Mouse (Mus musculus): ENCODE measurements around the gene Emc6. TPM values are rescaled to one million over a fixed set of nuclear protein-coding genes. Genes with fewer than 3 reads are reported as not detected.

The Emc6 gene
- polyA plus RNA-seq, 1 experiment: 77.6 TPM

DNA sequence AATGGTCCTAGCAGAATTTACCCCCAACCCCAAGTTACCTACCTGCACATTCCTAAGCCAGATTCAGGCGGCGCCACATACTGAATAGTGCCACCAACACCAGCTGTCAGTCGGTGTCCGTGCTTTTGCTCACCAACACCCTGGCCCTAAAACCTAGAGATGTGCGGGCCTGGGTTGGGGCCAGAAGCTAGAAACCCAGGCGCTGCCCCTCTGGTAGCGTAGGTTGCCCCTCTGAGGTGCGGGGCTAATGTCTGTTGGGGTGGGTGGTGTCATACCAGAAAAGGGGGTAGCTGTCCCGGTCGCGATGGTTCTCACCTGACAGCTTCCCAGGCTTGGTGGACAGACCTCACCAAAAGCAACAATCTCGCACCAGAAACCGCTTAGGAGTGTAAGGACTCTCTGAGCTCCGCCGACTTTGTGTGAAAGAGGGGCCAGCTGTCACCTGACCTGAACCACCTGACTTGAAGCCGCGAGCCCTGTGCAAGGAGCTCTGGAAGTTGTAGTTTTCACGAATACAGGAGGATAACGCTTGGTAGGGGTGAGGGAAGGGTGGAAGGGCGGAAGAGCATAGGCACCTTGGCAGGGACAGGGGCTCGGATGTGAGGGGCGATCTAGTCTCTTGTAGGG lies 21.9 kb upstream of the Emc6 start, which contains the start of gene Ctns:
Ctns (minus strand) TSS at position 440 of the 627 bp plus-strand sequence.
- WGBS: under 1% methylated on average over 22 of the region's 22 CpGs
- peak within 1 kb of the TSS; percentile 85 for H3K4me3 ChIP-seq (ENCODE audit: insufficient read depth, low read depth, low read length)
- H3K27me3 ChIP-seq (replicated peaks; ENCODE audit: control insufficient read depth, insufficient read depth, low read length): no peaks in the 10 kb centered on the region
- TF ChIP-seq CTCF (conservative IDR thresholded peaks at IDR 0.05; ENCODE audit: insufficient read depth, insufficient read length, low read depth, low read length) (no peak), POLR2A (IDR thresholded peaks at IDR 0.05; ENCODE audit: low read depth, low read length) (no peak)
- DNase-seq: peak; percentile 95
- H3K4me1 ChIP-seq (ENCODE audit: control insufficient read depth, insufficient read depth, low read length): peaks cover 8% of the 10 kb centered on the region; the same call in 1 of the 2 replicates
- peak within 1 kb of the TSS; percentile 83 for H3K27ac ChIP-seq (ENCODE audit: insufficient read depth, low read depth, low read length)
- H3K36me3 ChIP-seq (ENCODE audit: control insufficient read depth, insufficient read depth, low read length): no peaks in the 10 kb centered on the region

- no peak overlapping the region for H3K27ac ChIP-seq (ENCODE audit: insufficient read depth, low read depth, low read length)
These were observed 21.4 kb upstream of the Emc6 start for GRCm38 (mm10) chr11:73198190-73198589.

GRCm38 (mm10) chr11:73194444-73194843 lies 17.6 kb upstream of the Emc6 start:
- WGBS: 73% methylated on average over 2 of the region's 2 CpGs
- Histone ChIP-seq H3K4me1 (ENCODE audit: control insufficient read depth, insufficient read depth, low read length) (no peaks in the 10 kb centered on the region), H3K4me3 (ENCODE audit: insufficient read depth, low read depth, low read length) (no peak overlapping the region), H3K27ac (ENCODE audit: insufficient read depth, low read depth, low read length) (no peak overlapping the region), H3K36me3 (ENCODE audit: control insufficient read depth, insufficient read depth, low read length) (no peaks in the 10 kb centered on the region; the same call in 1 of the 2 replicates), H3K27me3 (replicated peaks; ENCODE audit: control insufficient read depth, insufficient read depth, low read length) (no peaks in the 10 kb centered on the region)
- no peak for DNase-seq
- TF ChIP-seq POLR2A (IDR thresholded peaks at IDR 0.05; ENCODE audit: low read depth, low read length) (no peak), CTCF (conservative IDR thresholded peaks at IDR 0.05; ENCODE audit: insufficient read depth, insufficient read length, low read depth, low read length) (no peak)

More at GRCm38 (mm10) chr11:73198190-73198589, 21.4 kb upstream of the Emc6 start:
- DNase-seq: no peak
- Histone ChIP-seq H3K4me1 (ENCODE audit: control insufficient read depth, insufficient read depth, low read length) (peaks cover 8% of the 10 kb centered on the region; the same call in 1 of the 2 replicates), H3K27me3 (replicated peaks; ENCODE audit: control insufficient read depth, insufficient read depth, low read length) (no peaks in the 10 kb centered on the region), H3K36me3 (ENCODE audit: control insufficient read depth, insufficient read depth, low read length) (no peaks in the 10 kb centered on the region), H3K4me3 (ENCODE audit: insufficient read depth, low read depth, low read length) (peak overlapping the region; percentile 72)
- TF ChIP-seq CTCF (conservative IDR thresholded peaks at IDR 0.05; ENCODE audit: insufficient read depth, insufficient read length, low read depth, low read length) (no peak), POLR2A (IDR thresholded peaks at IDR 0.05; ENCODE audit: low read depth, low read length) (no peak)
- WGBS: 11% methylated on average over 1 of the region's 1 CpGs

GRCm38 (mm10) chr11:73193047-73193446 lies 16.2 kb upstream of the Emc6 start:
- DNase-seq: no peak
- no peaks in the 10 kb centered on the region; the same call in 1 of the 2 replicates for H3K36me3 ChIP-seq (ENCODE audit: control insufficient read depth, insufficient read depth, low read length)

GRCm38 (mm10) chr11:73187231-73187630 lies 10.4 kb upstream of the Emc6 start:
- no peaks in the 10 kb centered on the region for H3K27me3 ChIP-seq (replicated peaks; ENCODE audit: control insufficient read depth, insufficient read depth, low read length)
- DNase-seq: peak; percentile 57
- 0 out of 2 replicates have a peak, but pooled peaks cover 3% of the 10 kb centered on the region for H3K4me1 ChIP-seq (ENCODE audit: control insufficient read depth, insufficient read depth, low read length)
- peaks cover 2% of the 10 kb centered on the region; the same call in 1 of the 2 replicates for H3K36me3 ChIP-seq (ENCODE audit: control insufficient read depth, insufficient read depth, low read length)
- H3K4me3 ChIP-seq (ENCODE audit: insufficient read depth, low read depth, low read length): no peak overlapping the region
- 69% methylated on average over 6 of the region's 6 CpGs for WGBS
- TF ChIP-seq CTCF (conservative IDR thresholded peaks at IDR 0.05; ENCODE audit: insufficient read depth, insufficient read length, low read depth, low read length) (no peak), POLR2A (IDR thresholded peaks at IDR 0.05; ENCODE audit: low read depth, low read length) (no peak)
- no peak overlapping the region for H3K27ac ChIP-seq (ENCODE audit: insufficient read depth, low read depth, low read length)

More at GRCm38 (mm10) chr11:73193047-73193446, 16.2 kb upstream of the Emc6 start:
- WGBS: 60% methylated on average over 6 of the region's 6 CpGs
- Histone ChIP-seq H3K4me1 (ENCODE audit: control insufficient read depth, insufficient read depth, low read length) (no peaks in the 10 kb centered on the region), H3K4me3 (ENCODE audit: insufficient read depth, low read depth, low read length) (no peak overlapping the region), H3K27me3 (replicated peaks; ENCODE audit: control insufficient read depth, insufficient read depth, low read length) (no peaks in the 10 kb centered on the region), H3K27ac (ENCODE audit: insufficient read depth, low read depth, low read length) (no peak overlapping the region)
- TF ChIP-seq CTCF (conservative IDR thresholded peaks at IDR 0.05; ENCODE audit: insufficient read depth, insufficient read length, low read depth, low read length) (no peak), POLR2A (IDR thresholded peaks at IDR 0.05; ENCODE audit: low read depth, low read length) (no peak)

DNA sequence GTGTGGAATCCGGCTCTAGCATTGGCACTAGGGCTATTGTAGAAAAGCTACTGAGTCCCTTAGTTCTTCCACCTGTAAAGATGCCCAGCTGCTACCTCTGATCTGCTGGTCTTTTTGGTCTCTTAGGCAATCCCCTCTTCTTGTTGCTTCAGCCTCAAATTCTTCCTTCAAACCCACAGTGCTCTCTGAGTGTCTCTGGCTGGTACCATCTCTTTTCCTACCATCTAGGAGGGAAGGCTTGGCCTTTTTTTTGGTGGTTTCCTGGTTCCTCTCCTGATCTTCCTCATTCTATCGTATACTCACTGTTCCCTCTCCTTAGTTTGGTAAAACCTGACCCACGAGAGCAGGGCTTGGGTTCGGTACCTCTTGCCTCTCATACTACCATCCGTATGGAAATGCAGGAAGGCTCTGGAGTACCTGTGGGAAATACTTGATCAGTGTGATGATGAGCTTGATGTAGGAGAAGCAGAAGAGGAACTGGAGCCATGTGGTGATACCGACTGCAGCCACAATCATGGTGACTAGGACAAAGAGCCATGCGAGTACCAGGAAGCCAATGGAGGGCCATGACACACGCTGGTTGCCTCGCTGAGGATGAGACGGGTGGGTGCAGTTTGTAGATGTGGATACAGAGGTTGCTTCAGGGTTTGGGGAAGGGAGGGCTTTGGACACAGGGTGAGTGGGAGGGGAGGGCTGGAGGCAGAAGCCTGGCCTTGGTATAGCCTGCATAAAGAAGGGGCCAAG lies 9.2 kb upstream of the Emc6 start:
- no peak for TF ChIP-seq POLR2A (IDR thresholded peaks at IDR 0.05; ENCODE audit: low read depth, low read length)
- no peak for TF ChIP-seq CTCF (conservative IDR thresholded peaks at IDR 0.05; ENCODE audit: insufficient read depth, insufficient read length, low read depth, low read length)
- 90% methylated on average over 10 of the region's 10 CpGs for WGBS

DNA sequence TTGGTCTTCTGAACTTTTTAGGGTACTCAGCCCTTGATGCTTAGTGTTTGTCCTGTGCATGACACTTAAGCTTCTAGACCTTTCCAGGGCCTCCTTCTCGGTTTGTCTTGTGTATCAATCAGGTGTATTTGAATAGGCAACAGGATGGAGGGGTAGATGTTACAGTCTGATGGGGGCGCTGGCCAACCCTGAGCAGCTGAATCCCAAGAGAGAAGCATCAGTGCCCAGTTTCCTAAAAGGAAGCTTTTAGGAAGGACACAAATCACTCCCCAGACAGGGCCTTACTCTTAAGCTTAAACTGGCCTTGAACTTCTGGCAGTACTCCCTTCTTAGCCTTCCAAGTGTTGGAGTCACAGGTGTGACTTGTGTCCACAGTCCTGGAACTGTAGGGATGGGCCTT lies 1.1 kb upstream of the Emc6 start:
- Histone ChIP-seq H3K27me3 (replicated peaks; ENCODE audit: control insufficient read depth, insufficient read depth, low read length) (no peaks in the 10 kb centered on the region), H3K4me3 (ENCODE audit: insufficient read depth, low read depth, low read length) (peak overlapping the region; percentile 96), H3K4me1 (ENCODE audit: control insufficient read depth, insufficient read depth, low read length) (peaks cover 14% of the 10 kb centered on the region; the same call in 1 of the 2 replicates), H3K27ac (ENCODE audit: insufficient read depth, low read depth, low read length) (peak overlapping the region; percentile 99), H3K36me3 (ENCODE audit: control insufficient read depth, insufficient read depth, low read length) (no peaks in the 10 kb centered on the region)
- DNase-seq: peak; percentile 59
- 4% methylated on average over 2 of the region's 2 CpGs for WGBS
- no peak for TF ChIP-seq CTCF (conservative IDR thresholded peaks at IDR 0.05; ENCODE audit: insufficient read depth, insufficient read length, low read depth, low read length)
- no peak for TF ChIP-seq POLR2A (IDR thresholded peaks at IDR 0.05; ENCODE audit: low read depth, low read length)

More for the DNA sequence above, 9.2 kb upstream of the Emc6 start:
- peaks cover 2% of the 10 kb centered on the region; the same call in 1 of the 2 replicates for H3K36me3 ChIP-seq (ENCODE audit: control insufficient read depth, insufficient read depth, low read length)
- H3K4me1 ChIP-seq (ENCODE audit: control insufficient read depth, insufficient read depth, low read length): 0 out of 2 replicates have a peak, but pooled peaks cover 3% of the 10 kb centered on the region
- no peak overlapping the region for H3K27ac ChIP-seq (ENCODE audit: insufficient read depth, low read depth, low read length)
- no peaks in the 10 kb centered on the region for H3K27me3 ChIP-seq (replicated peaks; ENCODE audit: control insufficient read depth, insufficient read depth, low read length)
- no peak overlapping the region for H3K4me3 ChIP-seq (ENCODE audit: insufficient read depth, low read depth, low read length)
- no peak for DNase-seq

Measured in kidney, adult 2 months (tissue).